Mouse (Mus musculus) left cerebral cortex, adult 2 months (tissue): ENCODE results near the gene Ccdc63. TPM values are rescaled to one million over a fixed set of nuclear protein-coding genes. Genes with fewer than 3 reads are reported as not detected.

ENCODE experiments used
- DNase-seq, 2 experiments: peaks; one replicate each; pipeline ENCODE4 v3.0.0; 2021 to 2022; ENCODE audit warnings: low spot score in 2 of 2, mixed read lengths in 1 of 2; ENCODE audit errors: extremely low spot score in 1 of 2
- H3K27ac ChIP-seq: fragments of 200-600 bp; 2 replicates; pipeline ENCODE4 v1.8.1; 2022
- H3K4me3 ChIP-seq: fragments of 200-600 bp; 2 replicates; pipeline ENCODE4 v1.8.1; 2022
- CTCF ChIP-seq: fragments of 200-600 bp; IDR thresholded peaks from 2 replicates; pipeline ENCODE4 v1.8.1; 2022; ENCODE audit warnings: antibody characterized with exemption, mild to moderate bottlenecking, moderate library complexity
- intact Hi-C: fragments of 180-260 bp; cut with DNase I; formaldehyde crosslinking; loops from one replicate; pipeline ENCODE4 v1.15.1; 2025
- total RNA-seq, 2 experiments: library from RNA; stranded (reverse); gene quantifications; 2 replicates each; pipeline ENCODE4 v1.2.3; 2021

The Ccdc63 gene
- total RNA-seq, 2 experiments from 2014 or later, result 0.66 to 1.1 TPM

- no peak overlapping the region for H3K27ac ChIP-seq
Measured at GRCm38 (mm10) chr5:122132167-122133049, 8.2 kb downstream of the Ccdc63 start.

GRCm38 (mm10) chr5:122131076-122132051 is 9.3 kb downstream of the Ccdc63 start:
- DNase-seq, result peak; percentile 85 to 87
- no peak overlapping the region for H3K27ac ChIP-seq
- intact Hi-C loops, result loop anchor here (5.0 kb wide), 1 partner anchor 131 kb away; the partner anchor contains the start of gene Tctn1

More at GRCm38 (mm10) chr5:122132167-122133049, 8.2 kb downstream of the Ccdc63 start:
- peak overlapping the region; percentile 47 for H3K4me3 ChIP-seq
- TF ChIP-seq CTCF, result no peak
- intact Hi-C loops, result loop anchor here (5.0 kb wide), 1 partner anchor 130 kb away; the partner anchor contains the start of gene Tctn1
- no peak for DNase-seq

GRCm38 (mm10) chr5:122130341-122130998 is 10.2 kb downstream of the Ccdc63 start:
- no peak overlapping the region for H3K27ac ChIP-seq
- no peak for TF ChIP-seq CTCF
- intact Hi-C loops, result loop anchor here (5.0 kb wide), 1 partner anchor 132 kb away; the partner anchor contains the start of gene Tctn1
- no peak overlapping the region for H3K4me3 ChIP-seq
- no peak for DNase-seq

More at GRCm38 (mm10) chr5:122131076-122132051, 9.3 kb downstream of the Ccdc63 start:
- peak overlapping the region; percentile 47 for H3K4me3 ChIP-seq
- TF ChIP-seq CTCF, result peak; percentile 93

- H3K4me3 ChIP-seq, result no peak overlapping the region
- peak; percentile 84 for TF ChIP-seq CTCF
- DNase-seq, result peak; percentile 56 to 57
- intact Hi-C loops, result loop anchor here (1.0 to 5.0 kb wide), 2 partner anchors 47 to 218 kb away; no protein-coding TSS in a partner anchor
- H3K27ac ChIP-seq, result no peak overlapping the region
Measured at GRCm38 (mm10) chr5:122129068-122129655, 11.5 kb downstream of the Ccdc63 start.

GRCm38 (mm10) chr5:122125211-122125760 is 15.3 kb downstream of the Ccdc63 start:
- TF ChIP-seq CTCF, result no peak
- no peak for DNase-seq
- Histone ChIP-seq H3K4me3 (no peak overlapping the region), H3K27ac (no peak overlapping the region)
- intact Hi-C loops, result loop anchor here (5.0 kb wide), 1 partner anchor 222 kb away; no protein-coding TSS in a partner anchor

- no peak overlapping the region for H3K27ac ChIP-seq
- intact Hi-C loops, result no loop called here
- H3K4me3 ChIP-seq, result no peak overlapping the region
- TF ChIP-seq CTCF, result peak; percentile 25
- no peak for DNase-seq
Measured at GRCm38 (mm10) chr5:122116243-122116642, 24.4 kb downstream of the Ccdc63 start.

- no peak for DNase-seq
- Histone ChIP-seq H3K4me3 (no peak overlapping the region), H3K27ac (no peak overlapping the region)
- no peak for TF ChIP-seq CTCF
- intact Hi-C loops, result no loop called here
Measured at GRCm38 (mm10) chr5:122115266-122115763, 25.3 kb downstream of the Ccdc63 start.

GRCm38 (mm10) chr5:122114176-122114575 is 26.4 kb downstream of the Ccdc63 start:
- DNase-seq, result peak; percentile 39 to 70
- peak; percentile 88 for TF ChIP-seq CTCF
- Histone ChIP-seq H3K27ac (no peak overlapping the region), H3K4me3 (no peak overlapping the region)
- intact Hi-C loops, result loop anchor here (5.0 kb wide), 2 partner anchors 228 to 278 kb away; partner anchors contain the start of gene Arpc3

GRCm38 (mm10) chr5:122113450-122113849 is 27.2 kb downstream of the Ccdc63 start:
- DNase-seq, result no peak
- no peak for TF ChIP-seq CTCF
- intact Hi-C loops, result loop anchor here (5.0 kb wide), 2 partner anchors 229 to 279 kb away; partner anchors contain the start of gene Arpc3
- Histone ChIP-seq H3K4me3 (no peak overlapping the region), H3K27ac (no peak overlapping the region)

GRCm38 (mm10) chr5:122111933-122112248 is 28.7 kb downstream of the Ccdc63 start:
- no peak for DNase-seq
- intact Hi-C loops, result loop anchor here (5.0 kb wide), 2 partner anchors 230 to 280 kb away; partner anchors contain the start of gene Arpc3
- Histone ChIP-seq H3K27ac (no peak overlapping the region), H3K4me3 (no peak overlapping the region)
- TF ChIP-seq CTCF, result no peak
